Mouse (Mus musculus): ENCODE data around the gene Arhgap10. TPM values are rescaled to one million over a fixed set of nuclear protein-coding genes. Genes with fewer than 3 reads are reported as not detected.

Gene Arhgap10
- total RNA-seq (2021) = 10 to 100 TPM; 54.4 to 55.9 TPM
- long read RNA-seq, experiment 1, transcript Arhgap10-201 (23 exons, 3,084 nt) = major isoform, 31 of 49 reads
- long read RNA-seq, experiment 1, partial matches to known transcripts = 1 of 49 reads
- long read RNA-seq, experiment 1, other reads (novel, unspliced or antisense) = 12 of 49 reads
- long read RNA-seq, experiment 2, transcript Arhgap10-203 (22 exons, 2,208 nt) = minor isoform, 15 of 91 reads
- long read RNA-seq, experiment 2, transcript Arhgap10-201 (23 exons, 3,084 nt) = major isoform, 42 of 91 reads
- long read RNA-seq, experiment 2, partial matches to known transcripts = 8 of 91 reads
- long read RNA-seq, experiment 2, other reads (novel, unspliced or antisense) = 25 of 91 reads

GRCm38 (mm10) chr8:77517301-77518200 is at the start of gene Arhgap10:
Gene Arhgap10, minus strand, starts transcription at chr8:77517953.
- intact Hi-C loops (cut with DNase I) = loop anchor here (2.0 to 5.0 kb wide), 2 partner anchors 33 to 75 kb away; no protein-coding TSS in a partner anchor
- peak; percentile 92 for DNase-seq
- peak within 1 kb of the TSS; percentile 91 for H3K4me3 ChIP-seq
- no peak for TF ChIP-seq CTCF (IDR thresholded peaks at IDR 0.05)
- H3K27ac ChIP-seq = peak within 1 kb of the TSS; percentile 97

GRCm38 (mm10) chr8:77561441-77561840 is 43.7 kb upstream of the Arhgap10 start:
- Histone ChIP-seq H3K4me3 (no peak overlapping the region), H3K27ac (no peak overlapping the region)
- DNase-seq = no peak
- no peak for TF ChIP-seq CTCF (IDR thresholded peaks at IDR 0.05)
- intact Hi-C loops (cut with DNase I) = no loop called here

- TF ChIP-seq CTCF (IDR thresholded peaks at IDR 0.05) = no peak
- intact Hi-C loops (cut with DNase I) = no loop called here
- no peak for DNase-seq
- Histone ChIP-seq H3K4me3 (no peak overlapping the region), H3K27ac (no peak overlapping the region)
These were observed 34.7 kb upstream of the Arhgap10 start for GRCm38 (mm10) chr8:77552491-77552890.

GRCm38 (mm10) chr8:77549881-77550580 is 32.3 kb upstream of the Arhgap10 start:
- Histone ChIP-seq H3K27ac (peak overlapping the region; percentile 96), H3K4me3 (peak overlapping the region; percentile 92)
- TF ChIP-seq CTCF (IDR thresholded peaks at IDR 0.05) = peak; percentile 72
- intact Hi-C loops (cut with DNase I) = no loop called here
- peak; percentile 29 for DNase-seq

- Histone ChIP-seq H3K27ac (peak within 1 kb of the TSS; percentile 96), H3K4me3 (peak within 1 kb of the TSS; percentile 92)
- intact Hi-C loops (cut with DNase I) = no loop called here
- DNase-seq = peak; percentile 97
- TF ChIP-seq CTCF (IDR thresholded peaks at IDR 0.05) = no peak
These were observed 31.5 kb upstream of the Arhgap10 start, which contains the start of gene Prmt9 for GRCm38 (mm10) chr8:77549121-77549706. Gene Prmt9, plus strand, starts transcription at chr8:77549397.

- Histone ChIP-seq H3K4me3 (no peak overlapping the region), H3K27ac (no peak overlapping the region)
- intact Hi-C loops (cut with DNase I) = no loop called here
- no peak for TF ChIP-seq CTCF (IDR thresholded peaks at IDR 0.05)
- DNase-seq = no peak
These were observed 27.9 kb upstream of the Arhgap10 start for GRCm38 (mm10) chr8:77545616-77546015.

GRCm38 (mm10) chr8:77544428-77544827 is 26.7 kb upstream of the Arhgap10 start:
- no peak overlapping the region for H3K4me3 ChIP-seq

GRCm38 (mm10) chr8:77543152-77543777 is 25.5 kb upstream of the Arhgap10 start:
- intact Hi-C loops (cut with DNase I) = no loop called here
- H3K4me3 ChIP-seq = no peak overlapping the region
- DNase-seq = no peak

More at GRCm38 (mm10) chr8:77544428-77544827, 26.7 kb upstream of the Arhgap10 start:
- H3K27ac ChIP-seq = no peak overlapping the region
- TF ChIP-seq CTCF (IDR thresholded peaks at IDR 0.05) = no peak
- intact Hi-C loops (cut with DNase I) = no loop called here
- DNase-seq = no peak

GRCm38 (mm10) chr8:77538256-77538655 is 20.5 kb upstream of the Arhgap10 start:
- intact Hi-C loops (cut with DNase I) = no loop called here
- TF ChIP-seq CTCF (IDR thresholded peaks at IDR 0.05) = no peak
- H3K4me3 ChIP-seq = no peak overlapping the region
- H3K27ac ChIP-seq = no peak overlapping the region
- DNase-seq = no peak

More at GRCm38 (mm10) chr8:77543152-77543777, 25.5 kb upstream of the Arhgap10 start:
- no peak overlapping the region for H3K27ac ChIP-seq
- no peak for TF ChIP-seq CTCF (IDR thresholded peaks at IDR 0.05)

- TF ChIP-seq CTCF (IDR thresholded peaks at IDR 0.05) = no peak
- no peak overlapping the region for H3K27ac ChIP-seq
- no peak overlapping the region for H3K4me3 ChIP-seq
- intact Hi-C loops (cut with DNase I) = no loop called here
- DNase-seq = no peak
These were observed 19.1 kb upstream of the Arhgap10 start for GRCm38 (mm10) chr8:77536821-77537220.

- peak; percentile 78 for TF ChIP-seq CTCF (IDR thresholded peaks at IDR 0.05)
- Histone ChIP-seq H3K4me3 (no peak overlapping the region), H3K27ac (peak overlapping the region; percentile 43; the same call in 1 of the 2 replicates)
- intact Hi-C loops (cut with DNase I) = loop anchor here (1.0 kb wide), 1 partner anchor 116 kb away; no protein-coding TSS in a partner anchor
- DNase-seq = peak; percentile 60
These were observed 17.4 kb upstream of the Arhgap10 start for GRCm38 (mm10) chr8:77535026-77535595.

All from gastrocnemius, adult 2 months (tissue).